ENCODE assay signal across 12 mouse cellular contexts in genomic region chr7:106550881-106551575, GRCm38 (mm10).
DNase-seq lines count a peak whose midpoint lies in the region; ATAC-seq and TF ChIP-seq lines count a peak whose summit lies in the region.
"Had no signal": no experiment of that assay in that cellular context is flagged by ENCODE, and none has a peak within 500 bp of the region (broad histone marks: within the 10 kb centered on the region; RNA-seq: fewer than 3 reads in every experiment).

No protein-coding gene starts in this region.

- no peak for TF ChIP-seq POLR2A in thymus, adult 2 months (IDR thresholded peaks at IDR 0.05; ENCODE audit: control insufficient read depth, extremely low read depth, insufficient read depth, low read length, poor library complexity)

- ATAC-seq in hematopoietic stem cell, adult 5-6 weeks (replicated peaks in 1 of 2; ENCODE audit: insufficient read depth in 1 of 2, low FRiP score in 2 of 2, low TSS enrichment in 1 of 2, low read depth in 1 of 2, poor library complexity in 2 of 2, severe bottlenecking in 2 of 2): peak; percentile 75 to 87
- no peak for ATAC-seq in midbrain, embryonic 14.5 days (ENCODE audit: low FRiP score, low TSS enrichment)
- ATAC-seq in forebrain, embryonic 16.5 days: no peak

- H3K4me1 ChIP-seq in thymus, adult 2 months (replicated peaks; ENCODE audit: control insufficient read depth, insufficient read depth, low read length): no peaks in the 10 kb centered on the region
- no peaks in the 10 kb centered on the region for H3K4me1 ChIP-seq in midbrain, embryonic 14.5 days (ENCODE audit: control insufficient read depth, insufficient read depth, low read length)
- H3K4me1 ChIP-seq in forebrain, embryonic 16.5 days (replicated peaks; ENCODE audit: control insufficient read depth, insufficient read depth, low read length): no peaks in the 10 kb centered on the region
- H3K4me1 ChIP-seq: heart, embryonic 12.5 days; hindbrain, embryonic 12.5 days; liver, embryonic 15.5 days had no signal

- intact Hi-C loops in gastrocnemius, adult 2 months (cut with DNase I): no loop called here

- WGBS in thymus, adult 2 months: 3% methylated on average over 2 of the region's 2 CpGs
- 66% methylated on average over 2 of the region's 2 CpGs for WGBS in midbrain, embryonic 14.5 days
- WGBS in forebrain, embryonic 16.5 days: 68% methylated on average over 2 of the region's 2 CpGs

- no peak overlapping the region for H3K27ac ChIP-seq in gastrocnemius, adult 2 months
- H3K27ac ChIP-seq in thymus, adult 2 months (ENCODE audit: control insufficient read depth, insufficient read depth, low read length): peak overlapping the region; percentile 16; the same call in 1 of the 2 replicates
- no peak overlapping the region for H3K27ac ChIP-seq in midbrain, embryonic 14.5 days (replicated peaks; ENCODE audit: low read depth, low read length)
- no peak overlapping the region for H3K27ac ChIP-seq in forebrain, embryonic 16.5 days (ENCODE audit: low read length)
- H3K27ac ChIP-seq: hindbrain, embryonic 12.5 days; liver, embryonic 15.5 days had no signal

- TF ChIP-seq CTCF in gastrocnemius, adult 2 months (IDR thresholded peaks at IDR 0.05): no peak
- TF ChIP-seq CTCF in thymus, adult 2 months (IDR thresholded peaks at IDR 0.05; ENCODE audit: borderline replicate concordance, control insufficient read depth, extremely low read depth, insufficient read depth, low read length, poor library complexity): no peak

- no peak overlapping the region for H3K9ac ChIP-seq in midbrain, embryonic 14.5 days (replicated peaks; ENCODE audit: low read length)
- no peak overlapping the region for H3K9ac ChIP-seq in forebrain, embryonic 16.5 days (replicated peaks; ENCODE audit: low read depth, low read length)
- H3K9ac ChIP-seq: heart, embryonic 12.5 days; hindbrain, embryonic 12.5 days; liver, embryonic 15.5 days had no signal

- peak overlapping the region; percentile 17; the same call in 1 of the 2 replicates for H3K4me3 ChIP-seq in gastrocnemius, adult 2 months
- H3K4me3 ChIP-seq in thymus, adult 2 months (ENCODE audit: control insufficient read depth, insufficient read depth, low read length): no peak overlapping the region
- H3K4me3 ChIP-seq in midbrain, embryonic 14.5 days (replicated peaks; ENCODE audit: low read depth, low read length): no peak overlapping the region
- H3K4me3 ChIP-seq in forebrain, embryonic 16.5 days (replicated peaks; ENCODE audit: low read length): no peak overlapping the region
- H3K4me3 ChIP-seq: heart, embryonic 12.5 days; hindbrain, embryonic 12.5 days; liver, embryonic 15.5 days had no signal

- no peak for DNase-seq in gastrocnemius, adult 2 months
- DNase-seq in gastrocnemius, postnatal 10 days: no peak
- DNase-seq in thymus, adult 2 months: no peak
- DNase-seq in thymus, postnatal 36 days: no peak
- peak; percentile 40 for DNase-seq in splenic B cell, adult 2 months (ENCODE audit: low read depth, low spot score)
- DNase-seq in midbrain, embryonic 14.5 days: no peak

- H3K9me3 ChIP-seq in midbrain, embryonic 14.5 days (ENCODE audit: control insufficient read depth, low read length): no peaks in the 10 kb centered on the region
- no peaks in the 10 kb centered on the region for H3K9me3 ChIP-seq in forebrain, embryonic 16.5 days (ENCODE audit: control insufficient read depth, low read length)
- H3K9me3 ChIP-seq: heart, embryonic 12.5 days; hindbrain, embryonic 12.5 days; liver, embryonic 15.5 days had no signal

- H3K4me2 ChIP-seq in midbrain, embryonic 14.5 days (ENCODE audit: low read length): no peak overlapping the region
- H3K4me2 ChIP-seq in forebrain, embryonic 16.5 days (ENCODE audit: low read length): no peak overlapping the region
- H3K4me2 ChIP-seq: heart, embryonic 12.5 days; hindbrain, embryonic 12.5 days; liver, embryonic 15.5 days; midbrain, embryonic 11.5 days had no signal

- H3K36me3 ChIP-seq in thymus, adult 2 months (ENCODE audit: control insufficient read depth, insufficient read depth, low read length): no peaks in the 10 kb centered on the region
- H3K36me3 ChIP-seq in splenic B cell, adult 2 months (ENCODE audit: control insufficient read depth, insufficient read depth, low read length, poor library complexity, severe bottlenecking): no peaks in the 10 kb centered on the region
- H3K36me3 ChIP-seq in midbrain, embryonic 14.5 days (ENCODE audit: control insufficient read depth, insufficient read depth, low read length): no peaks in the 10 kb centered on the region
- H3K36me3 ChIP-seq in forebrain, embryonic 16.5 days (ENCODE audit: control insufficient read depth, insufficient read depth): no peaks in the 10 kb centered on the region
- H3K36me3 ChIP-seq: heart, embryonic 12.5 days; hindbrain, embryonic 12.5 days; liver, embryonic 15.5 days had no signal

- no peaks in the 10 kb centered on the region for H3K27me3 ChIP-seq in thymus, adult 2 months (ENCODE audit: control insufficient read depth, insufficient read depth, low read length)
- no peaks in the 10 kb centered on the region for H3K27me3 ChIP-seq in splenic B cell, adult 2 months (ENCODE audit: control insufficient read depth, insufficient read depth, low read length, poor library complexity, severe bottlenecking)
- no peaks in the 10 kb centered on the region for H3K27me3 ChIP-seq in midbrain, embryonic 14.5 days (ENCODE audit: control insufficient read depth, insufficient read depth, low read length)
- H3K27me3 ChIP-seq in forebrain, embryonic 16.5 days (replicated peaks; ENCODE audit: control insufficient read depth, insufficient read depth, low read length): no peaks in the 10 kb centered on the region
- H3K27me3 ChIP-seq: heart, embryonic 12.5 days; hindbrain, embryonic 12.5 days; liver, embryonic 15.5 days had no signal

Comparison
In these comparisons a context has a peak if more than half of its experiments do, and no peak if none do; other contexts are left out.
1. ATAC-seq: peak in hematopoietic stem cell, adult 5-6 weeks (2 of 2); none in midbrain, embryonic 14.5 days (single experiment) and forebrain, embryonic 16.5 days (single experiment).